Mouse (Mus musculus) adipocyte (in vitro differentiated cells): ENCODE measurements around the gene Ten1.

Experiments used
- DNase-seq: peaks from one replicate; pipeline ENCODE4 v3.0.0-alpha.2; 2016; ENCODE audit warnings: low spot score

Ten1 gene

DNA sequence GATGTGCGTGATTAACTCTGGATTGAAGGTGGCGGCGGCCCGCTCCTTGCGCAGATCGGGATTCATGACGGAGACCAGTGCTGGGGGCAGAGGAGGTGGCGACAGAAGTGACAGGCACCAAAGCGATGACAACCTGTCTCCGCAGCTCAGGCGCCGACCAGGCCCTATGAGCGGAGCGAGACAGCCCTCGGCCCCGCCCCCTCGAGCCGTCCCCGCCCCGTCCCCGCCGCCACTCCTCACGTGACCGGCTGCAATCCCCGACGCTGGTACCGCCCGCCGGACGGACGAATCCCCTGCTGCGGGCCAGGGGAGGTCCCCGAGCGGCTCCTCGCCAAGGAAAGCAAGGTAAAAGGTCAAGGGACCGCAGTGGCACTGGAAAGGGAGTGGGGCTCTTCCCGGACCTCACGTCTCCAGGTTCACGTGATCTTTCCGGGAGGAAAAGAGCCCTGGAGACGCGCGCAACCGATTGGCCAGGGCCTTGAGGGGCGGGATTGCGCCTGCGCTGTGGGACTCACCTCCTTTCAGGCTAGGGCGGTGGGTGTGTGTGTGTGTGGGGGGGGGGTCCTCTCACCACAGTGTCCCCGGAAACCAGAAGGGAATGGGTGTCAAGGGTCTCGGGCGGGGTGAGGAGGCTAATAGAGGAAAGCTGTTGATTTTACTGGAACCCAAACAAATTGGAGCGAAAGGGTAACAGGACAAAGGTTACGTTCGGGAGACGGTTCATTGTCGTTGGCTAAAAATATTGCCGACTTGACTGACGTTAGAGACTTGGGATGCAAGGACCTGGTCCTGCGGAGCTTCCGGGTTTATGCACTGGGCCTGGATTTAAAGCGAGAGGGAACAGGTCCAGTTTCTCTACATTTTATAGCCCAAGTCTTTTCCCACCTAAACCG, at the start of gene Ten1, which contains the start of gene Acox1:
Gene Ten1, plus strand, starts transcription at position 217 of the 893 bp plus-strand sequence.
Gene Acox1, minus strand, starts transcription at position 407 of the 893 bp plus-strand sequence.
- peak; percentile 100 for DNase-seq

DNA sequence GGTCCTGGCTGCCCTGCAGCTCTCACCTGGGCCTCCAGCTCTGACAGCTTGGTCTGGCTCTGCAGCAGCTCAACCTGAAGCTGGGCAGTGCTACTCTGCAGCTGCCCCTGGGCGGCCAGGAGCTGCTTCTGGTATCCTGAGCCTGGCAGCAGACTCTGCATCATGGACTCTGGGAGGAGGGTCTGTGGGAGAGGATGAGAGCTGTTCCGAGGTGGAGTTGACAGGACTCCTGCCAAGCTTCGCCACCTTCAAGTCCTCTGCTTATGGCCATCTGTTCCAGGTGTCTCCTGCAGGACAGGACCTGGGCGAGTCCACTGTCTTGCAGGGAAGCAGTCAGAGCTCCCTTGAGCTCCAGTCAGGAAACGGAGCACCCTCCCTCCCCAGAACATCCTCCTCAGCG, 49.3 kb upstream of the Ten1 start:
- no peak for DNase-seq

DNA sequence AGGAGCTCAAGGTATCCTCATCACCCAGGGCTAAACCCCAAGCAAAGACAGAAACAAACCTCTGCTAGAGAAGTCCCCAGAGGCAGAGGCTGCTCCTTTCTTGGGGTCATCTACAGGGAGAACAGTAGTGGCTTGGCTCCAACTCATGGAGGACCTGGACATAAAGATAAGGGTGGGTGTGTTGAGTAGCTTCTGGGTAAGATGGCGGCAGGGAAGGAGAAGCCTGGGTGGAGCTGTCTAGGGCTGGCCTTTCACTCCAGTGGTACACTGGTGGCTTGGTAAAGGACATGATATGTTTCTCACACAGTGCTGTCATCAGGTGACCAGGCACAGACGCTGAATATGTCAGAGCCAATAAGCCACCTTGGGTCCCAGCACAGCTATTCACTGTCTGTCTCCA, 47.7 kb upstream of the Ten1 start:
- no peak for DNase-seq

DNA sequence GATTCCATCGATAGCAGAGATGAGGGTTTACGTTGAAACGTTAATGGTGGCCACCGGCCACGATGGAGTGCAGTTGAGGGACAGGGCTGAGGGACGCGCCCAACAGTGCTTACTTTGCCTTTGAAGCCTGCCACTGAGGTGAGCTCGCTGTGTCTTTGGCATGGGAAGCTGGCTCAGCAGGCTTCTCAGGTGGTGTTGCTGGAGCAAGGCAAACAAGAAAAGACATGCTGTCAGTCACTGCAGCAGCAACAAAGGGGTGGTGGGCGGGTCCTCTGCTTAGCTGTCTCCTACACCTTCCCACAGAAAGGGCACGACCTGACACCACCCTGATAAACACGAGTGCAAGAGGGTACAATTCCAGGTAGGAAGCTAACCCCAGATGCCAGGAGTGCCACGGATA, 37.3 kb upstream of the Ten1 start:
- no peak for DNase-seq

DNA sequence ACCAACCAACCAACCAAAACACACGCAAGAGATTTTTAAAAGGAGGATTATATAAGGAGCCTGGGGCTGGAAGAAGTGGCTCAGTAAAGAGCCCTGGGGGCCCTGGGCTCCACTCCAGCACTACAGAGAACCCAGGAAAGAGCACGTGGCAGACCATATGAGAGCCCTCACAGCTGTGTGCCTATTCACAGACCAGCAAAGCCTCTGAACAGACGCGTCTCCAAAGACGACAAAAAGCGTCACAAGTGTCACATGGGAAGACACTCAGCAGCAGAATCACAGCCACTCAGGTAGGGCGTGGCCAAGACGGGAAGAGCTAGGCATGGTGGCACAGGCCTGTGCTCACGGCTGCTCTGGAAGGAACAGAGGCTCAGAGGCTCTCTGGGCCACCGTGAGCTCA, 36.5 kb upstream of the Ten1 start:
- DNase-seq, result no peak

DNA sequence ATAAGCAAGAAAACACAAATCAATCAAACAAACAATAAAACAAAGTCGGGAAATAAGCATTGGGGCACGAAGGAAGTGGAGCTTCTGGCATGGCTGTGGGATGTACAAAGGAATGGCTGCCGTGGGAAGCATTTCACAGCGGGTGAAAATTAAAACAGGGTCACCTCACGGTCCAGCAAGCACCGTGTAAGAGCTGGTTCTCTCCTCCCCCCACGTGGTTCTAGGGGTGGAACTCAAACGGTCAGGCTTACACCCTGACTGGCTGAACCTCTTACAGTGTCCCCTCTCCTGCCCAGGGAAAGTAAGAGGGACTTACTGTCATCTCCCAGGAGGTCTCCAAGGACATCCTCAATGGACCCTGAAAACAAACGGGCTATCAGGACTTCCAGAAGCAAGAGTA, 35.7 kb upstream of the Ten1 start:
- DNase-seq, result no peak

DNA sequence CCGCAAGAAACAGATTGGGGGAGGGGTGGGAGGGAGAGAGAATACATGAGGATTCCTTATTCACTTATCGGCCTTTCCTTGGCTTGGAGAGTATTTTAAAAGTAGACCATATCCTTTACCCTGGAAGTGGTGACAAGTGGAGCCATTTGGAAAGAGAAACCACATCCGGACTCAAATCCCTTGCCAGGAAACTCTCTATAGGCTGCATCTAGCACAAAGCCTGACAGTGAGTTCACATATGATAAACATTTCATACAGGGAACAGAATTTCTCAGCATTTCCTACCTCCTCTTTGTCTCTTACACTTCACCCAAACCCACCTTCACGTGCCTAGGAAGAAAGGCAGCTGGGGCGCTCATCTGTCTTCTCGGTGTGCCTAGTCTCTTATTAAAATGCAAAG, 31.4 kb upstream of the Ten1 start:
- peak; percentile 65 for DNase-seq

DNA sequence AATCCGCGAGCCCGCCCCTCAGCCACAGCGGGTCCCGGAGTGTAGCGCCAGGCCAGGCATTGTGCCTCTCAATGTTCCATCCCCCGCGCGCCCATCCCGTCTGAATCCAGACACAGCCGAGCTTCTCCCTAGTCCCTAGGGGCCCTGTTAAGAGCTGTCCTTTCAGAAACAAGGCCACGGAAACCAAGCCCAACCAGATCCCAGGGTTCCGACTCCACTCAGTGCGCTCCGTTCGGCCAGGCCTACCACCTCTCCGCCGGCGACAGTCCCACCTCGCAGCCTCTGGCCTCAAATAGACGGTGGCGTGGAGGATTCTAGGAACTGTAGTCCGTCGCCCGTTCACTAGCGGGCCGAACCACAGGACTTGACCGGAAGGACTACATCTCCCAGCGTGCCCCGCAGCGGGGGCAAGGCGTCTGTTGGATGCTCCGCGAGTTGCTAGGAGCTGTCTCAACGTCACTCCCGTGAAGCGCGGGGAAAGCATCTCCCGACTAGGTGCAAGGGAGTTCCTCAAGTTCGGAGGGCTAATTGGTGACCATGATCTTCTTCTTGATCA, 30.7 kb upstream of the Ten1 start, which contains the start of gene Fbf1:
Gene Fbf1, minus strand, starts transcription at position 283 of the 556 bp plus-strand sequence.
- DNase-seq, result peak; percentile 94

DNA sequence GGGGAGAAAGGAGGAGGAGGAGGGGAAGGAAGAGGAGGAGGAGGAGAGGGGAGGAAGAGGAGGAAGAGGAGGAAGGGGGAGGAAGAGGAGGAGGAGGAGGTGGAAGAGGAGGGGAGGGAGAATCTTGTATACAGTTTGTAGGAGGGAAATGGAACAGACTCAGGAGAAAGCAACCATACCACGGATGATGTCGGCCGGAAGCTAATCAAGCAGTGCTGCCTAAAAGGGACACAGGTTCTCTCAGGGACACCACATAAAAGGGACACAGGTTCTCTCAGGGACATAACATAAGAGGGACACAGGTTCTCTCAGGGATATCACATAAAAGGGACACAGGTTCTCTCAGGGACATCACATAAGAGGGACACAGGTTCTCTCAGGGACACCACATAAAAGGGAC, 29.4 kb upstream of the Ten1 start:
- no peak for DNase-seq

DNA sequence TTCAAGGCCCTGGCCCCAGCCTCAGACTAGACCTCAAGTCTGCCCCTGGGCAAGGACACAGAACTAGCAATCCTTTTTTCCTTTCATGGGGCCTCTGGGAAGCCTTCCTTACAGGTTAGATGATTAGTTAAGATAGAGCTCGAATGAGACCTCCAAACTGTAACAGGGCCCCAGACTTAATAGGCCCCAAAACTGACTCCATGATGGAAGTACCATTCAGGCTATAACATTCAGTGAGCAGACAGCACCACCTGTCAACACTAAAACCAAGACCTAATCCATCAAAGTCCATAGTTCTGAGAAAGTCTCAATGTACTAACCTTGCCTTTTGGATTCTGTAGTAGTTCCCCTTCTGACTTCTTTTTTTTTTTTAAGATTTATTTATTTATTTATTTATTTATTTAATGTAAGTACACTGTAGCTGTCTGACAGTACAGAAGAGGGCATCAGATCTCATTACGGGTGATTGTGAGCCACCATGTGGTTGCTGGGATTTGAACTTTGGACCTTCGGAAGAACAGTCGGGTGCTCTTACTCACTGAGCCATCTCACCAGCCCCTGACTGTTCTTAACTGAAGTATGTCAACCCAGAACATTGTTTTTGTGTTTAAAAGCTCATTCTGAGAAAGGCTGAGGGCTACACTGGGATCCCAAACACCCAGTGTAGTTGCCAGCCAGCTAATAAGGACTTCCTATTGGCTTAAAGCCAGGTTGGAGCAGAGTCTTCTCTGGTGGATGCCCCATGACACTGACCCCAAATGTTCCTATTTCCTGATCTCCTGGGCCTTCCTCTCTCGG, 28.5 kb upstream of the Ten1 start:
- DNase-seq, result peak; percentile 51

DNA sequence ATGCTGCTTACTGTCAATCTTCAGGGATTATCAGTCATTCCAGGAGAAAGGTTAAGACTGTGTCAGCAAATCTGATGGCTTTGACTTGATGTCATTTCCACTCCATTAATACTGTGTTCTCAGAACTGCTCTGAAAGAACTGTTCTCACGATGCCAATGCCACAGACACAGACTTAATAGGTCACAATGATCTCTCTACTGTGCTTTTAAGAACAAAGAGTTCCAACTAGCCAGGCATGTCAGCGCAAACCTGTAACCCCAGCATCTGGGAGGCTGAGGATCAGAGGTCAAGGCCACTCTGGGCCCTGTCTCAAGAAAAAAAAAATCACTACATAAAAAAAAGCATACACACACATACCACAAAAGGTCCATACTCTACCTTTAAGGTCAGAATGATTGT, 26.7 kb upstream of the Ten1 start:
- no peak for DNase-seq

DNA sequence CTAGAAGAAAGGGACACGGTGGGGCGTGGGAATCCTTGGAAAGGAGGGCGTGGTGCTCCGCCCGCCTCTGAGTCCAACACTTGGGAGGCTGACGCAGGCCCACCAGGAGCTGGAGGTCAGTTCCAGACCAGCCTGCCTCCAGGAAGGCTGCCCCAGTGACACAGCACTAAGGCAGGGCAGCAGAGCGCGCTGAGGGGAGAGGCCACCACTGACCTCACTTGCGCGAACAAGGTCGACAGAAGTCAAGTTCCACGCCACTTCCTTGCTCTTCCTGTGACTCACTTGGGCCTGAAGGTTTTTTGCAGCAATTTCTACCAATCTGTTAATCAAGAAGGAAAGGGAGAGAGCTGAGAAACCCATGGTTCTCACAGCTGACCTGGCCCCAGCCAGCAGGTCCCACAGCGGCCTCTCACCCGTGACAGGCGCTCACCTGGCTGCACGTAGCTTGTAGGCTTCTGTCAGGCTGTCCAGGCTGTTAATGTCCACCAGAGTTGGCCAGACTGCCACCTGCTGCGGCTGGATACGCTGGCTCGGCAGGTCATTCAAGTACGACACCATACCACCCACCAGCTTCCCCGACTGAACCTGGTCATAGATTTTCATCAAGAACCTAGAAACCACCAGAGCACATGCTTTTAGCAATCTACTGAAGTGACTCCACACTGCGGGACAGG, 23.7 kb upstream of the Ten1 start:
- DNase-seq, result no peak

DNA sequence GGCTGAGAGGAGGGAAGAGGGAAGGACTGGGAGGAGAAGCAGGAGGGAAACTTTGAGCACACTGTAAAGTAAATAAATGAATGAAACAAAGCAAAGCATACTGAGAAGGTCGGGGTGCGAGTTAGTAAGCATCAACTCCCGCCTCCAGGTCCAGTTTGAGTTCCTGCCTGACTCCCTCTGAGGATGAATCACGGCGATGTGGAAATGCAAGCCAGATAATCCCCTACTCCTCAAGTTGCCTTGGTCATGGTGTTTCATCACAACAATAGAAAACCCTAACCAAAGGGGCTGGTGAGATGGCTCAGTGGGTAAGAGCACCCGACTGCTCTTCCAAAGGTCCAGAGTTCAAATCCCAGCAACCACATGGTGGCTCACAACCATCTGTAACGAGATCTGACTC, 22.6 kb upstream of the Ten1 start:
- DNase-seq, result no peak

DNA sequence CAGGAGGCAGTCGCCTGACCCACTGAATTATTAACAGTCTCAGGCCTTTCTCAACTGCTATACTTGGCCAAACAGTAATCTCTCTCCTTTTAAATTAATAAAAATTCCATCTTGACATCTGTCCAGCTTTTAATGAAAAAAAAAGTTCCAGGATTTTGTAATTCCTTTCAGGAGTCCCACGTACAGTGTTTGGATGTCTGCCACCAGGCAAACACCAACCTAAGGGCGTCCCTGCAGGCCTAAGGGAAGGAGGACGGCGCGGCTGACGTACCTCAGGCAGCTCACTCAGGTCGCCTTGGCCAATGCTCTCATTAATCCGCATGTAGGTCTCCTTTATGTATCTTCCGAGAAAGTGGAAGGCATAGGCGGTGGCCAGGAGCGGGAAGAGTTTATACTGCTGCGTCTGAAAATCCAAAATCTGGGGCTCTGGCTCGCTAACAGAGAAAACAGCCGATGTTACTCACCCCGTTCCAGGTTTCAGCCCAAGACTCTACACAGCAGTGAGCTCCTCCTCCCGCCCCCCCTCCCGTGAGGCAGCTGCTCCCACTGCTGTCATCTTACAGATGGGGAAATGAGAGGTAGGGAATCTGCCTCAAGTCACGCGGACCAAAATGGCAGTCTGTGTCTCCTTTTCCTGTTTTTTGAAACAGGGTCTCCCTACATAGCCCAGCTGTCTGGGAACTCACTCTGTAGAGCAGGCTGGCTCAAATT, 20.1 kb upstream of the Ten1 start:
- DNase-seq, result no peak

DNA sequence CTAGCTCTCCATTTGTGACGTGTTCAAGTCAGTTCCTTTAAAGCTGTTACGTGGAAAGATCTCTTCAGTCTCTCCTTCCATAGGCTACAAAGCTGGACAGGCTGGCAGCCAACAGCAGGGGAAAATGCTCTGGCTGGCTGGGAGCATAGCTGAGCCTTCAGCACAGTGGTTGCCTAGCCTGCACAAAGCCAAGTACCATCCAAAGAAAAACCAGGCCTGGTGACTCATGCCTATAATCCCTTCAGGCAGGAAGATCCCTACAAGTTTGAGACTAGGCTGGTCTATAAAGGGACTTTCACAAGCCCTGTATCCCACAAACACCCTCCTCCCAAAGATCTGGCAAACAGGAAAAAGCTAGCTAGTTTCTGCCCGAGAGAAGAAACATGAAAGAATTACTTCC, 12.8 kb upstream of the Ten1 start:
- DNase-seq, result peak; percentile 60

DNA sequence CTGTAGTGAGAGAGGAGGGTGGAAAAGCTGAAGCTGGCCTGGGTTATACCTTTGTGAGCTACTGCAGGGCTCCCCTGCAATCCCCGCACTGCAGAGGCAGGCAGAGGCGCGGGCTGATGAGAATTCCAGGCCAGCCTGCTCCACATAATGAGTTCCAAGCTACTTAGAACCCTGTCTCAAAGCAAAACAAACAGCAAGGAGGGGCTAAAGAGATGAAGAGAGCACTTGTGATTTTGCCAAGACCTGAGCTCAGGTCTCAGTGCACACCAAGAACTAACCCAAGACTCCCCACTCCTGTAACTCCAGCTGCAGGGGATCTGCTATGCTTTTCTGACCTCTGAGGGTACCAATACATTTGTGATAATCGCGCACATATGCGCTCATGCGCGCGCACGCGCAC, 12.3 kb upstream of the Ten1 start:
- no peak for DNase-seq

DNA sequence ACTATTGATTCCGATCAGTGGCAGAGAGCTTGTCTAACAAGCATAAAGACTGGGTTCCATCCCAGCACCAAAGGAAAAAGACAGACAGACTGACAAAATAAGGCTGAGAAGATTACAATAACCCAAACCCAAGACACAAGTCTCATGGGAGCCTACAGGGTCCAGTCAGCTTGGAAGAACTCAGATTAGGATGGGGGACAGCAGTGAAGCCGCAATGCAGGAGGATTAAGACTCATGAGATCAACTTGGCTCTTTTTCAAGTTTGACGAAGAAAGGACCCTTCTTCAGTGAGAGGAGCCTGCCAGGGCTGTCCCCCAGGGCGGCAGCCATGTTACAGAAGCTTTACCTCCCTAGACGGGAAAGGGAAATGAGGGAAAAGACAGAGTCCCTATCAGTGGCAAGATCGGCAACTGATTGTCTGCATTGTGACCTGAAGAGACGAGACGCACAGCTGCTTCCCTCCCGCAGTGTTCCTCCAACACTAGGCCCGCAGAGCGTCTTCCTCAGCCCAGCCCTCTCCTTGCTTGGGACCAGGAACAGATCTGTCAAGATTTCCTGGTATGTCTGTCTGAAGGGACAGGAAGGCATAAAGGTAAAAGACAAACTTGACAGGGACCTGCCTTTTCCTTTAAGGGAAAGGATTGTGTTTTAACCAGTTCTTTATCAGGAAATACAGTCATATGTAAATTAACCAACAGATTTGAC, 11.3 kb upstream of the Ten1 start:
- no peak for DNase-seq

DNA sequence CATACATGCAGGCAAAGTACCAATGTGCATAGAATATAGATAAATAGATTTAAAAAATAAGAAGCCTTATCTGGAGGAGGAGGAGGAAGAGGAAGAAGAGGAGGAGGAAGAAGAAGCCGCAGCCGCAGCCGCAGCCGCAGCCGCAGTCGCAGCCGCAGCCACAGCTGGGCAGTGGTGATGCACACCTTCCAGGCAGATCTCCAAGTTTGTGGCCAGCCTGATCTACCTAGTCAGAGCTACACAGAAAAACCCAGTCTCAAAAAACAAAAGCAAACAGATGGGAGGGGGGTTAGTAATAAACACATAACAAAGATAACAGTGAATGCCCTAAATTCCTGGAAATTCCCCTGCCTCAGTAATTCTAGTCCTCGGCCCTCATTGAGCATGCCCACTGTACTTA, 4.0 kb upstream of the Ten1 start:
- DNase-seq, result no peak

DNA sequence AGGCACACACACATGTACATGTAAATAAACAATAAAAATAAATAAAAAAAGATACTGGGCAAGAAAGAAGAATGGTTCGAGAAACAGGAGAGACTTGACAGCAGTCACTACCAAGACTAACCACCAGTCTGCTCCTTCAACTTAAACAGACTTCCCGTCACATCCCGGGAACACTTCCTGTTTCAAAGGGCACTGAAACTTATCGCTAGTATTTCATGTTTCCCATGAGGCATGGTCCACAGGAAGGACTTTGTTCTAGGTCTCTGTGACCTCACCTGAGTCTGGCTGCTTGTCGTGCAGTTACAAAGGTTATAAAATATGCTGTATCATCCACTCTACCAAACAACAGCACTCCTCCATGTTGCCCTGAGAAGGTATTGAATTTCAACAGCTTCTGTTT, 3.4 kb upstream of the Ten1 start:
- no peak for DNase-seq

DNA sequence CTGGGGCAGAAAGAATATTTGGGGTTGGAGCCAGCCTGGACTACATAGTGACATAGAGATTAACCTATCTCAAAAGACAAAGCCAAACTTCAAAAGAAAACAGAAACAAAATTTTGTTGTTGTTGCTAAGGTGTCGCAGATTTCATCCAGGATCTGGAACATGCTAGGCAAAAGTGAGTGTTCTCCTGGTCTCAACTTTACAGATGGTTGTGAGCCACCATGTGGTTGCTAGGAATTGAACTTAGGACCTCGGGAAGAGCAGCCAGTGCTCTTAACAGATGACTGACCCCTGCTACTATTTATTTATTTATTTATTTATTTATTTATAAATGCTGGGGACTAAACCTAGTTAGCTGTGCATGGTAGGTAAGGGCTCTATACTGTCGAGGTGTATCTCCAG, 2.3 kb upstream of the Ten1 start:
- no peak for DNase-seq
